Mouse (Mus musculus) limb, embryonic 11.5 days (tissue): Measurements from ENCODE around the gene Itpr2. TPM values are rescaled to one million over a fixed set of nuclear protein-coding genes. Genes with fewer than 3 reads are reported as not detected.

ENCODE experiments used
- ATAC-seq: fragments of 200-750 bp; cut with Nextera tagmentation; 2 replicates; pipeline ENCODE4 v1.8.0; 2017; ENCODE audit warnings: low read depth; ENCODE audit not compliant: insufficient number of reproducible peaks, low FRiP score, low TSS enrichment
- DNase-seq: peaks from one replicate; pipeline ENCODE4 v3.0.0-alpha.2; 2015; ENCODE audit warnings: low spot score
- H3K27ac ChIP-seq: fragments of 300-500 bp; sonication (generic); replicated peaks from 2 replicates; pipeline ENCODE4 v1.5.1; 2014; ENCODE audit warnings: low read depth, mild to moderate bottlenecking, low read length
- H3K27me3 ChIP-seq: fragments of 300-500 bp; sonication (generic); 2 replicates; pipeline ENCODE4 v1.6.1; 2014; ENCODE audit warnings: mild to moderate bottlenecking, low read length, mixed read lengths; ENCODE audit not compliant: control insufficient read depth, insufficient read depth
- H3K36me3 ChIP-seq: fragments of 300-500 bp; sonication (generic); 2 replicates; pipeline ENCODE4 v1.6.1; 2014; ENCODE audit warnings: mild to moderate bottlenecking, low read length, moderate library complexity, mixed read lengths; ENCODE audit not compliant: control insufficient read depth, insufficient read depth
- H3K4me1 ChIP-seq: fragments of 300-500 bp; sonication (generic); 2 replicates; pipeline ENCODE4 v1.6.1; 2014; ENCODE audit warnings: low read length, mixed read lengths; ENCODE audit not compliant: control insufficient read depth, insufficient read depth
- H3K4me2 ChIP-seq: fragments of 300-500 bp; sonication (generic); 2 replicates; pipeline ENCODE4 v1.6.1; 2014; ENCODE audit warnings: low read depth, mild to moderate bottlenecking, moderate library complexity; ENCODE audit not compliant: severe bottlenecking
- H3K4me3 ChIP-seq: fragments of 300-500 bp; sonication (generic); 2 replicates; pipeline ENCODE4 v1.5.1; 2014; ENCODE audit warnings: low read depth, low read length
- H3K9ac ChIP-seq: fragments of 300-500 bp; sonication (generic); 2 replicates; pipeline ENCODE4 v1.6.1; 2014; ENCODE audit warnings: mild to moderate bottlenecking, low read length
- H3K9me3 ChIP-seq: fragments of 300-500 bp; sonication (generic); 2 replicates; pipeline ENCODE4 v1.6.1; 2016; ENCODE audit warnings: low read length; ENCODE audit not compliant: control insufficient read depth
- WGBS: fragments of 180-500 bp; shearing (Covaris S2); extraction: QIAGEN DNeasy Blood & Tissue Kit; methylation state at CpG from one replicate; pipeline ENCODE4 v1.1.7; 2014; 5-methylcytosine and 5-hydroxymethylcytosine counted together
- polyA plus RNA-seq: library from polyadenylated mRNA; unstranded; fragments of >200 nt; fragmentation: Nextera tagmentation; extraction: Ambion mirVana; gene quantifications from 2 replicates; pipeline ENCODE4 v1.2.1, GENCODE M21; 2014

Gene Itpr2
- polyA plus RNA-seq, result 5.7 and 6.4 TPM in 2 replicates

DNA sequence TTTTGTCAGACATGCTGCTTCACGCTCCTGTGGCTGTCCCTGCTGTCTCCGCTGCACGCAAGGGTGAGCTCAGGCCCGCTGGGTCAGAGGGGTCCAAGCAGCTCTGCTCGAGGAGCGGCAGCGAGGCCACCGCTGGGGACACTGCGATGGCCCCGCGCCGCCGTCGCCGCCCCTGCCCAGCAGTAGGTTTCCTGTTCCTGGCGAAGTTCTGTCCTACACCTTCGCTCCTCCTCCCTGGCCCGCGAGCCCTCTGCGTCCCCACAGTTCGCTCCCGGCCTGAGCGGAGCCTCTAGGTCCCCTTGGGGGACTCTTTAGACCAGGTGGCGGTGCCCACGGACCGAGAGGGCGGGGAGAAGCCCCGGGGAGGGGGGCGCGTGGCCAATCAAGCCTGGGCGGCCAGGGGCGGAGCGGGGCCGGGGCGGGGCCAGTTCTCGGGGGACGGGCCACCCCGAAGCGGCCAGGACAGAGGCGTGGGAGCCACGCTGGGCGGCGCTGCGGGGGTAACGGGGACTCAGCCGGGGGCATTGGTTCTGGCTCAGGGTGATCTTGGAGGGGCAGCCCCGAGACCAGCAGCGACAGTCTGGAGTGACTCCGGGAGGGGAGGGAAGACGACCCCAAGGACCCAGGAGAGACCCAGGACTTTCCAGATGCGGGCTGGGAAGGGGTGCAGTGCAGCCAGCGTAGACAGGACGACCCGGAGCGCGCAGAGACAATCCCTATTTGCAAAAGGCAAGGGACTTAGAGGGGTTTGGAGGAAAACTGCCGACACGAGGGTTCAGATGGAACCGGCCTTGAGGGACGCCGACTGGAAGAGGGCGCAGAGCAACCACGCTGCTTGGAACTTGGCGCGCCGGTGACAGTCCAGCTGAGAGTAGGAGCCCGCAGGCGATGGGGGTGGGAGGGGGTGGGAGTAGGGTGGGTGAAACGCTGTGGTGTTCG lies at the start of gene Itpr2:
Itpr2 (minus strand) TSS at position 358 of the 939 bp plus-strand sequence.
- Histone ChIP-seq H3K4me1 (no peaks in the 10 kb centered on the region), H3K4me2 (peak within 1 kb of the TSS; percentile 85), H3K27me3 (no peaks in the 10 kb centered on the region), H3K9me3 (no peaks in the 10 kb centered on the region), H3K4me3 (peak within 1 kb of the TSS; percentile 67), H3K36me3 (no peaks in the 10 kb centered on the region), H3K9ac (peak within 1 kb of the TSS; percentile 38), H3K27ac (no peak within 1 kb of the TSS)
- under 1% methylated on average over 70 of the region's 70 CpGs for whole genome bisulfite sequencing
- peak; percentile 85 for DNase-seq
- peak; percentile 95 for ATAC-seq

DNA sequence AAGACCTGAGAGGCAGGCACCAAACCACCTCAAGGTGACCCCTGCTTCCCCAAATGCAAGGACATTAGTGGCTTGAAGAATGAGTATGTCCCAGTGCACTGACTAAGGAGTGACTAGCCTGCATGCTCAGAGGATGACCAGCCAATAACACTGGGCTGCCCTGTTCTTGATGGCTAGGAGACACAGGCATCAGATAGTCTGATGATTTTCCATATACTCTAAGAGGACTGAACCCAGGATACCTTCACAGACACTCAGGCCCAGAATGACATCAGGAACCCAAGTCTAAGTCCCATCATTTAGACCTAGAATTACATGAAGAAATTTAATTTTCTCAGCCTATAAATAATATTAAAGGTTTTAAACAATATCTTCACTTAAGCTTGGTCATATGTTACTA lies 49.3 kb upstream of the Itpr2 start:
- no peak for DNase-seq
- no peak for ATAC-seq
- no peaks in the 10 kb centered on the region for H3K27me3 ChIP-seq
- H3K4me3 ChIP-seq, result no peak overlapping the region
- no peaks in the 10 kb centered on the region for H3K9me3 ChIP-seq
- no peaks in the 10 kb centered on the region for H3K4me1 ChIP-seq
- H3K36me3 ChIP-seq, result peaks cover 21% of the 10 kb centered on the region; the same call in 1 of the 2 replicates
- no peak overlapping the region for H3K4me2 ChIP-seq
- no peak overlapping the region for H3K27ac ChIP-seq
- H3K9ac ChIP-seq, result no peak overlapping the region

DNA sequence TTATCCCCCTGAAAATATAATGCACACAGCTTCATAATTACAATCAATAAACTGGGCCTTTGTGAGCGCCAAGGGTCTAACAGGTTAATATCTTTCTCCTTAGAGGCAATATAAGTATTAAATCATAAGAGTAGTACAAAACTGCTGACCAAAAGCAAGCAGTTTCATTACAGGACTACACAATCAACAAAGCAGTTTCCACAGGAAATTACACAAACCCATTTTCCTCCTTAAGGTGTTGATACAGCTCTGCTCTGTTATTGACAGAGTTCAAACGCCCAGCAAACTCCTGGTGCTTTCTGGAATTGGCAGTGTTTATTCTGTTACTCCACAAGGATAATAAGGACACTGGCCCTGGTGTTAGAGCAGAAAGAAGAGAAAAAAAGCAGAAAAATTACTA lies 48.4 kb upstream of the Itpr2 start:
- no peak overlapping the region for H3K4me3 ChIP-seq
- no peak overlapping the region for H3K4me2 ChIP-seq
- no peaks in the 10 kb centered on the region for H3K27me3 ChIP-seq
- H3K4me1 ChIP-seq, result no peaks in the 10 kb centered on the region
- peaks cover 14% of the 10 kb centered on the region; the same call in 1 of the 2 replicates for H3K36me3 ChIP-seq
- H3K9me3 ChIP-seq, result no peaks in the 10 kb centered on the region
- WGBS, result 85% methylated on average over 2 of the region's 2 CpGs
- no peak overlapping the region for H3K27ac ChIP-seq
- DNase-seq (no peak), ATAC-seq (no peak)
- H3K9ac ChIP-seq, result no peak overlapping the region

DNA sequence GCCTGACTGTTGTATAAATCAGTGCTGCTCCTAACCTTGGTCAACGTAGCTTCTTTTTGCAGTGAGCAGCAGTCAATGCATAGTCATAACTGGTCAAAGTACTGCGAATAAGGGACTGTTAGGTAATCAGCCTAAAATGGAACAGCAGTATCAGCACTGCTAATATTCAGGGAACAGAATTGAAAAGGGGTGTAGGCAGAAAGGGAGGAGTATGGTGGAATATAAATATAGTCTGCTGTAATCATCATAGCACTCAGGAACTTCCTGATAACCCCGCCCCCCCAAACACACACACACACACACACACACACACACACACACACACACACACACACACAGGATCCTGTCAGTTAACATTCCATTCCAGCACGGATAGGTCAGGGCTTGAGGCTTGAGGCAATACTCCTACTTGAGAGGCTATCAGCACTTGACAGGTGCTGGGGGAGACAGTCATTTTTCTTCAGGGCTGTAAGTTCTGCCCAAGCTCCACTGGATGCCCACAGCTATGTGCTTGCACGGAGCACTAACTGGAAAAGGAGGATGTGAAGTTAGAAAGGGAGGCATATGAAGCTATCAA lies 43.4 kb upstream of the Itpr2 start:
- 83% methylated on average over 5 of the region's 5 CpGs for WGBS

DNA sequence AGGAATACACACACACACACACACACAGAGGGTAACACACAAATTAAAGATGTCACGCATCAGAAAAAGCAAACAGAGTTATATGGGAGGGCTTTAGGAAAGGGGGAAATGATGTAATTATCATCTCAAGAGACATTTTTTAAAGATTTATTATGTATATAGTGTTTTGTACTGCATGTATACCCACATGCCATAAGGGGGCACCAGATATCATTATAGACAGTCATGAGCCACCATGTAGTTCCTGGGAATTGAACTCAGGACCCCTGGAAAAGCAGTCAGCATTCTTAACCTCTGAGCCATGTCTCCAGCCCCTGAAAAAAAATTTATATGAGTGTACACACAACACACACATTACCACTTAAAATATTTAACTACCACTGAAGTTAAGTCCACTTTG lies 42.6 kb upstream of the Itpr2 start:
- no peaks in the 10 kb centered on the region for H3K27me3 ChIP-seq
- no peak overlapping the region for H3K4me3 ChIP-seq
- peaks cover 2% of the 10 kb centered on the region; the same call in 1 of the 2 replicates for H3K36me3 ChIP-seq
- no peak overlapping the region for H3K27ac ChIP-seq
- DNase-seq (no peak), ATAC-seq (no peak)
- H3K9me3 ChIP-seq, result no peaks in the 10 kb centered on the region
- no peak overlapping the region for H3K9ac ChIP-seq
- no peaks in the 10 kb centered on the region for H3K4me1 ChIP-seq
- 95% methylated on average over 1 of the region's 1 CpGs for WGBS
- no peak overlapping the region for H3K4me2 ChIP-seq

More for the DNA sequence above, 43.4 kb upstream of the Itpr2 start:
- H3K27ac ChIP-seq, result no peak overlapping the region
- DNase-seq (no peak), ATAC-seq (no peak)
- peaks cover 2% of the 10 kb centered on the region; the same call in 1 of the 2 replicates for H3K36me3 ChIP-seq
- no peak overlapping the region for H3K9ac ChIP-seq
- H3K4me1 ChIP-seq, result no peaks in the 10 kb centered on the region
- no peaks in the 10 kb centered on the region for H3K9me3 ChIP-seq
- H3K4me2 ChIP-seq, result no peak overlapping the region
- H3K27me3 ChIP-seq, result no peaks in the 10 kb centered on the region
- H3K4me3 ChIP-seq, result no peak overlapping the region

DNA sequence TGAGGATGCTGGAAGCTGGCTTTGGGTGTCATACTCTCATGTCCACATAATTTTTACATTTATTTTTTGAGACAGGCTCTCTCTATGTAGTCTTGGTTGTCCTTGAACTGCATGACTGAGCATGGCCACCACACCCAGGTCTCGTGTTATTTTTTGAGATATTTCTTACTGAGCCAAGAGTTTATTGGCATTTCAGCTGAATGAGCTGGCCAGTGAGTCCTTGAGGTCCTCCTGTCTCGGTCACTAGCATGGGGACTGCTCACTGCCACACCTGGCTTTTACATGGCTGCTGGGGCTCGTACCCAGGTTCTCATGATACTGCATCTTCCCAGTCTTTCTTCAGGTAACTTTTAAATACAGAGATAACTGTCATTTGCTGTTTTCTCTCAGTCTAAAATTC lies 38.4 kb upstream of the Itpr2 start:
- H3K36me3 ChIP-seq, result no peaks in the 10 kb centered on the region
- no peak for ATAC-seq
- 89% methylated on average over 3 of the region's 3 CpGs for WGBS
- no peak overlapping the region for H3K4me2 ChIP-seq
- DNase-seq, result no peak
- H3K4me1 ChIP-seq, result no peaks in the 10 kb centered on the region
- no peak overlapping the region for H3K4me3 ChIP-seq
- H3K9ac ChIP-seq, result no peak overlapping the region
- no peaks in the 10 kb centered on the region for H3K9me3 ChIP-seq
- no peak overlapping the region for H3K27ac ChIP-seq
- H3K27me3 ChIP-seq, result no peaks in the 10 kb centered on the region

DNA sequence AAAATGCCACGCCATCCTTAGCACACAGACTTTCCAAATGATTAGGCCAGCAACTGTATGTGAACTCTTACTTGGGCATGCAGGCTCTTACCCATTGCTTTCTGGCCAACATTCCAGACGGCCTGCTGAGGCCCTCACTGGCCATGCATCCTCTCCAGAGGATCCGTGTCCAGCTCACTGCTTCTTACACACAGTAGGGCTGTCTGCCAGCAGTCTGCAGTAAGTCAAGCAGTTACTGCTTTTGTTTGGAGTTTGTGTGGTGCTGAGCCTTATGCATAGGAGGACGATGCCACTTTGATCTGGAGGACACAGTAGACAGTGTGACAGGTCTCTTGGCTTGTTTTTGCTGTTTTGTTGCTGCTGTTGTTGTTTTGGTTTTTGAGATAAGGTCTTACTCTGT lies 36.6 kb upstream of the Itpr2 start:
- no peaks in the 10 kb centered on the region for H3K27me3 ChIP-seq
- no peak for DNase-seq
- no peak for ATAC-seq
- WGBS, result 64% methylated on average over 4 of the region's 4 CpGs
- H3K4me1 ChIP-seq, result no peaks in the 10 kb centered on the region
- no peak overlapping the region for H3K4me3 ChIP-seq
- H3K36me3 ChIP-seq, result no peaks in the 10 kb centered on the region
- H3K9ac ChIP-seq, result no peak overlapping the region
- no peak overlapping the region for H3K4me2 ChIP-seq
- H3K27ac ChIP-seq, result no peak overlapping the region
- no peaks in the 10 kb centered on the region for H3K9me3 ChIP-seq

DNA sequence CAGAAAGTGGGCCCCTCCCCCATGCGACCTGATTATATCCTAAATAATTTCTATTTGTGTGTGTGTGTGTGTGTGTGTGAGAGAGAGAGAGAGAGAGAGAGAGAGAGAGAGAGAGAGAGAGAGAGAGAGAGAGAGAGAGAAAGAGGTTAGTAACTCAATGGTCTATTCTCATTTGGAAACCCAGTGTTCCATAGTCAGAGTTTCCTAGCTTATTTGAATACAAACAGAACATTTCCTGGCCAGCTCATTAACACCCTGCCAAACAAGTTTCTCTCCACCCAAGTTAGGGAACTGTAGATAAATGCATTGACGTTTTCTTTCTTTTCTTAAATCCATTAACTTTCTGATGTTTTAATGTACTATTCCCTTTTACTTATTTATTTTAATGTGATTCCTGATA lies 36.0 kb upstream of the Itpr2 start:
- Histone ChIP-seq H3K4me1 (no peaks in the 10 kb centered on the region), H3K27me3 (no peaks in the 10 kb centered on the region), H3K4me3 (no peak overlapping the region), H3K4me2 (no peak overlapping the region), H3K9ac (no peak overlapping the region), H3K9me3 (no peaks in the 10 kb centered on the region), H3K36me3 (no peaks in the 10 kb centered on the region), H3K27ac (no peak overlapping the region)
- DNase-seq (no peak), ATAC-seq (no peak)
- WGBS, result 49% methylated on average over 2 of the region's 2 CpGs
